Mouse (Mus musculus) intestine, postnatal 0 days (tissue): Measurements from ENCODE around the gene Rgs16. TPM values are rescaled to one million over a fixed set of nuclear protein-coding genes. Genes with fewer than 3 reads are reported as not detected.

Source experiments
- ATAC-seq: fragments of 200-750 bp; cut with Nextera tagmentation; 2 replicates; pipeline ENCODE4 v1.8.0; 2017; ENCODE audit warnings: mild to moderate bottlenecking, moderate TSS enrichment, moderate library complexity
- H3K27ac ChIP-seq: fragments of 300-500 bp; sonication (generic); 2 replicates; pipeline ENCODE4 v1.5.1; 2014; ENCODE audit warnings: mild to moderate bottlenecking, low read depth, low read length, moderate library complexity
- H3K27me3 ChIP-seq: fragments of 300-500 bp; sonication (generic); replicated peaks from 2 replicates; pipeline ENCODE4 v1.6.1; 2014; ENCODE audit warnings: low read length, mixed read lengths; ENCODE audit not compliant: control insufficient read depth, insufficient read depth
- H3K36me3 ChIP-seq: fragments of 300-500 bp; sonication (generic); 2 replicates; pipeline ENCODE4 v1.6.1; 2014; ENCODE audit warnings: mild to moderate bottlenecking, moderate library complexity; ENCODE audit not compliant: control insufficient read depth, insufficient read depth
- H3K4me1 ChIP-seq: fragments of 300-500 bp; sonication (generic); replicated peaks from 2 replicates; pipeline ENCODE4 v1.6.1; 2014; ENCODE audit warnings: antibody characterized with exemption, low read length, mixed read lengths; ENCODE audit not compliant: control insufficient read depth, insufficient read depth
- H3K4me2 ChIP-seq: fragments of 300-500 bp; sonication (generic); replicated peaks from 2 replicates; pipeline ENCODE4 v1.6.1; 2014; ENCODE audit warnings: low read depth, mild to moderate bottlenecking, moderate library complexity
- H3K4me3 ChIP-seq: fragments of 300-500 bp; sonication (generic); 2 replicates; pipeline ENCODE4 v1.5.1; 2014; ENCODE audit warnings: low read depth, low read length
- H3K9ac ChIP-seq: fragments of 300-500 bp; sonication (generic); 2 replicates; pipeline ENCODE4 v1.6.1; 2014; ENCODE audit warnings: mild to moderate bottlenecking, low read depth, low read length
- H3K9me3 ChIP-seq: fragments of 300-500 bp; sonication (generic); 2 replicates; pipeline ENCODE4 v1.6.1; 2016; ENCODE audit warnings: mixed run types; ENCODE audit not compliant: control insufficient read depth
- CTCF ChIP-seq: sonication (generic); IDR thresholded peaks from 2 replicates; pipeline ENCODE4 v1.5.1; 2016; ENCODE audit warnings: low read depth, mild to moderate bottlenecking, control low read depth, antibody characterized with exemption, moderate library complexity
- WGBS: fragments of 180-500 bp; shearing (Covaris S2); extraction: QIAGEN DNeasy Blood & Tissue Kit; methylation state at CpG from one replicate; pipeline ENCODE4 v1.1.7; 2014; 5-methylcytosine and 5-hydroxymethylcytosine counted together
- polyA plus RNA-seq: library from polyadenylated mRNA; unstranded; fragments of >200 nt; fragmentation: Nextera tagmentation; extraction: Ambion mirVana; gene quantifications from 2 replicates; pipeline ENCODE4 v1.2.1, GENCODE M21; 2015

The Rgs16 gene
- polyA plus RNA-seq, 1 experiment from 2014 or later = 2.4 TPM

GRCm38 (mm10) chr1:153729806-153730205 lies 10.3 kb upstream of the Rgs16 start:
- Histone ChIP-seq H3K27me3 (no peaks in the 10 kb centered on the region), H3K4me1 (no peaks in the 10 kb centered on the region), H3K36me3 (no peaks in the 10 kb centered on the region), H3K27ac (no peak overlapping the region), H3K9ac (no peak overlapping the region), H3K9me3 (no peaks in the 10 kb centered on the region), H3K4me2 (no peak overlapping the region), H3K4me3 (no peak overlapping the region)
- no peak for ATAC-seq
- no peak for TF ChIP-seq CTCF
- 88% methylated on average over 2 of the region's 2 CpGs for whole genome bisulfite sequencing

- 57% methylated on average over 3 of the region's 3 CpGs for WGBS
- no peak for TF ChIP-seq CTCF
- Histone ChIP-seq H3K4me1 (no peaks in the 10 kb centered on the region), H3K27me3 (no peaks in the 10 kb centered on the region), H3K4me2 (no peak overlapping the region), H3K4me3 (no peak overlapping the region), H3K27ac (no peak overlapping the region), H3K9me3 (no peaks in the 10 kb centered on the region), H3K9ac (no peak overlapping the region), H3K36me3 (no peaks in the 10 kb centered on the region)
- ATAC-seq = no peak
Measured at GRCm38 (mm10) chr1:153730671-153731070, 9.5 kb upstream of the Rgs16 start.

GRCm38 (mm10) chr1:153733181-153733580 lies 7.0 kb upstream of the Rgs16 start:
- no peak overlapping the region for H3K4me3 ChIP-seq
- H3K27ac ChIP-seq = no peak overlapping the region
- H3K36me3 ChIP-seq = no peaks in the 10 kb centered on the region
- 51% methylated on average over 9 of the region's 9 CpGs for WGBS
- peaks cover 6% of the 10 kb centered on the region; the same call in 1 of the 2 replicates for H3K27me3 ChIP-seq
- no peaks in the 10 kb centered on the region for H3K9me3 ChIP-seq
- no peak for TF ChIP-seq CTCF
- no peaks in the 10 kb centered on the region for H3K4me1 ChIP-seq
- no peak overlapping the region for H3K9ac ChIP-seq
- no peak for ATAC-seq
- no peak overlapping the region for H3K4me2 ChIP-seq

GRCm38 (mm10) chr1:153734866-153735265 lies 5.3 kb upstream of the Rgs16 start:
- Histone ChIP-seq H3K4me2 (no peak overlapping the region), H3K4me3 (no peak overlapping the region), H3K4me1 (no peaks in the 10 kb centered on the region), H3K9ac (no peak overlapping the region), H3K9me3 (no peaks in the 10 kb centered on the region), H3K27ac (no peak overlapping the region), H3K36me3 (no peaks in the 10 kb centered on the region), H3K27me3 (peaks cover 22% of the 10 kb centered on the region)
- TF ChIP-seq CTCF = no peak
- 73% methylated on average over 4 of the region's 4 CpGs for WGBS
- no peak for ATAC-seq

- Histone ChIP-seq H3K9ac (no peak overlapping the region), H3K4me3 (no peak overlapping the region), H3K27ac (no peak overlapping the region), H3K36me3 (no peaks in the 10 kb centered on the region), H3K9me3 (no peaks in the 10 kb centered on the region), H3K27me3 (peaks cover 29% of the 10 kb centered on the region), H3K4me1 (no peaks in the 10 kb centered on the region), H3K4me2 (no peak overlapping the region)
- WGBS = 51% methylated on average over 6 of the region's 6 CpGs
- no peak for TF ChIP-seq CTCF
- no peak for ATAC-seq
Measured at GRCm38 (mm10) chr1:153736096-153736495, 4.1 kb upstream of the Rgs16 start.

- TF ChIP-seq CTCF = no peak
- H3K27me3 ChIP-seq = peaks cover 33% of the 10 kb centered on the region
- no peak for ATAC-seq
- no peak overlapping the region for H3K27ac ChIP-seq
- H3K9me3 ChIP-seq = no peaks in the 10 kb centered on the region
- H3K4me3 ChIP-seq = no peak overlapping the region
- H3K9ac ChIP-seq = no peak overlapping the region
- H3K36me3 ChIP-seq = no peaks in the 10 kb centered on the region
- WGBS = 60% methylated on average over 9 of the region's 9 CpGs
- H3K4me1 ChIP-seq = no peaks in the 10 kb centered on the region
- no peak overlapping the region for H3K4me2 ChIP-seq
Measured at GRCm38 (mm10) chr1:153737101-153738085, 2.8 kb upstream of the Rgs16 start.
